Mouse (Mus musculus) forebrain, embryonic 11.5 days (tissue): Measurements from ENCODE around the gene Mpzl1. TPM values are rescaled to one million over a fixed set of nuclear protein-coding genes. Genes with fewer than 3 reads are reported as not detected.

Source experiments
- ATAC-seq: fragments of 200-750 bp; cut with Nextera tagmentation; replicated peaks from 2 replicates; pipeline ENCODE4 v1.8.0; 2017; ENCODE audit warnings: moderate TSS enrichment; ENCODE audit not compliant: low FRiP score
- DNase-seq: peaks from one replicate; pipeline ENCODE4 v3.0.0-alpha.2; 2017; ENCODE audit warnings: low spot score
- H3K27ac ChIP-seq: fragments of 300-500 bp; sonication (generic); 2 replicates; pipeline ENCODE4 v1.5.1; 2014; ENCODE audit warnings: low read depth, low read length
- H3K27me3 ChIP-seq: fragments of 300-500 bp; sonication (generic); 2 replicates; pipeline ENCODE4 v1.6.1; 2014; ENCODE audit warnings: mild to moderate bottlenecking, low read length, mixed read lengths; ENCODE audit not compliant: control insufficient read depth, insufficient read depth
- H3K36me3 ChIP-seq: fragments of 300-500 bp; sonication (generic); 2 replicates; pipeline ENCODE4 v1.6.1; 2014; ENCODE audit warnings: mild to moderate bottlenecking, low read length, moderate library complexity, mixed read lengths; ENCODE audit not compliant: control insufficient read depth, insufficient read depth
- H3K4me1 ChIP-seq: fragments of 300-500 bp; sonication (generic); replicated peaks from 2 replicates; pipeline ENCODE4 v1.6.1; 2014; ENCODE audit warnings: low read length, mixed read lengths; ENCODE audit not compliant: control insufficient read depth, insufficient read depth
- H3K4me2 ChIP-seq: fragments of 300-500 bp; sonication (generic); 2 replicates; pipeline ENCODE4 v1.6.1; 2014; ENCODE audit warnings: low read depth, mild to moderate bottlenecking, low read length, moderate library complexity, mixed read lengths; ENCODE audit not compliant: severe bottlenecking
- H3K4me3 ChIP-seq: fragments of 300-500 bp; sonication (generic); 2 replicates; pipeline ENCODE4 v1.5.1; 2014; ENCODE audit warnings: low read depth, low read length
- H3K9ac ChIP-seq: fragments of 300-500 bp; sonication (generic); 2 replicates; pipeline ENCODE4 v1.6.1; 2014; ENCODE audit warnings: low read length
- H3K9me3 ChIP-seq: fragments of 300-500 bp; sonication (generic); 2 replicates; pipeline ENCODE4 v1.6.1; 2016; ENCODE audit warnings: low read length, mixed read lengths; ENCODE audit not compliant: control insufficient read depth
- WGBS: fragments of 180-500 bp; shearing (Covaris S2); extraction: QIAGEN DNeasy Blood & Tissue Kit; methylation state at CpG from one replicate; pipeline ENCODE4 v1.1.7; 2014; 5-methylcytosine and 5-hydroxymethylcytosine counted together
- polyA plus RNA-seq: library from polyadenylated mRNA; unstranded; fragments of >200 nt; fragmentation: Nextera tagmentation; extraction: Ambion mirVana; gene quantifications from 2 replicates; pipeline ENCODE4 v1.2.1, GENCODE M21; 2014

The Mpzl1 gene
- polyA plus RNA-seq, 1 experiment from 2014 or later, result 128 TPM

DNA sequence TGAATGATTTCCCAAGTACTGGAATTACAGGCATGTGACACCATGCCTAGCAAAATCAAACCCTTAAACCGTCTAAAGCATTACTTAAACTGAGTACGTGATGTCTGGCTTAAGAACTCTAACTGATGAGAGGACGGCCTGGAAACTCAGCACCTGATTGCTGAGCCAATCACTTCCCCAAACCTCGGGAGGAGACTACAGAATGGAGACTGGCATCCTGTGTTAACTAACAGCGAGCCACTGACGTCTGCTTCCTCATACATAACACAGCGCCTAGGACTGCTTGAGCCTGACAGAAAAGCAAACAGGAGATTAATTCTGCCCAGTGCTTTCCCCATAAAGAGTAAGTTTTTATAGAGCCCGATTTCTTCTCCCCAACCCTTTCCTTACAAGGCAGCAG lies 30.1 kb downstream of the Mpzl1 start:
- 92% methylated on average over 8 of the region's 8 CpGs for WGBS
- no peak overlapping the region for H3K4me2 ChIP-seq
- ATAC-seq, result no peak

DNA sequence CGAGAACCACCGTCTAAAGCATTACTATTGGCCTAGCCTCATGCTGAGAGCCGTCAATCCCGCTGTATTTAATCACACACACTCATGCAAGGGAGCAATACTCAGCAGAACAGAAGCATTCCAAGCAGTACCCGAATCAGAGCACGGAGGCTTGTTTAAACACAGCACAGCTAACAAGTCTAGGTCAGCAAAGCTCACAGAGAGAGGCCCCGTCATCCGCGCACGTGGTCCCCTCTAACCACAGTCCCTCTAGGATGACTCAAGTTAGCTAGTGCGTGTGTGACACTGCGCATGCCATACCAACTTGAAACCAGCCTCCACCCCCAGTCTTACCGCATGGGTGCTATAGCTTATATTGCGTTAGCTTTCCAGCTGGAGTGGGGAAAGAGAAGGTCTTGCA lies 31.1 kb downstream of the Mpzl1 start:
- Histone ChIP-seq H3K9me3 (no peaks in the 10 kb centered on the region), H3K9ac (no peak overlapping the region), H3K4me1 (no peaks in the 10 kb centered on the region), H3K4me3 (no peak overlapping the region), H3K36me3 (no peaks in the 10 kb centered on the region; the same call in 1 of the 2 replicates), H3K27ac (no peak overlapping the region), H3K4me2 (no peak overlapping the region), H3K27me3 (no peaks in the 10 kb centered on the region)
- ATAC-seq, result no peak
- WGBS, result 89% methylated on average over 14 of the region's 14 CpGs
- DNase-seq, result no peak

More for the DNA sequence above, 30.1 kb downstream of the Mpzl1 start:
- DNase-seq, result no peak
- Histone ChIP-seq H3K4me1 (no peaks in the 10 kb centered on the region; the same call in 1 of the 2 replicates), H3K27me3 (no peaks in the 10 kb centered on the region), H3K36me3 (no peaks in the 10 kb centered on the region; the same call in 1 of the 2 replicates), H3K4me3 (no peak overlapping the region), H3K9me3 (no peaks in the 10 kb centered on the region), H3K27ac (no peak overlapping the region), H3K9ac (no peak overlapping the region)

DNA sequence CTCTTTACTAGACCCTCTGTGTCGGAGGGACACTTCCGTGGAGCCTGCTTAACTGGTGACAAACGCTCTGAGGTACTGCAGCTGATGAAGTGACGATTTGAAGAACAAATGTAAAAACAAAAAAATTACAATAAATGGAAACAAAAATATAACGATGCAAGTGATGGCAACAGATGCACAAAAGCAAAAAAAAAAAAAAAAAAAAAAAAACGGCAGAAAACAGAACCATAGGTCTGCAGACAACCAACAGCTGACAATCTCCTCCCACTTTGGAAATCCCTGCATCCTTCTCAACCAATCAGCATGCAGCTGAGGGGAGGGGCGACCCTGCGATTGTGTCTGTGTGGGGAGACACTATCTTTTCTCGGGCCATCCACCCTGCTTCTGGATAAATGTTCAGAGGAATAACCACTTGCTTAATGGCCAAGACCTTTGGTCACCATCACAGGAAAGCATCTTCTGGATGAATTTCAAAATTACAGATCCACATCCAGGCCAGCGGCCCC lies 32.5 kb downstream of the Mpzl1 start:
- ATAC-seq (no peak), DNase-seq (no peak)
- H3K9me3 ChIP-seq, result no peaks in the 10 kb centered on the region
- H3K4me2 ChIP-seq, result no peak overlapping the region
- no peaks in the 10 kb centered on the region for H3K4me1 ChIP-seq
- no peaks in the 10 kb centered on the region; the same call in 1 of the 2 replicates for H3K36me3 ChIP-seq
- 86% methylated on average over 10 of the region's 10 CpGs for WGBS
- no peaks in the 10 kb centered on the region for H3K27me3 ChIP-seq
- no peak overlapping the region for H3K9ac ChIP-seq
- H3K4me3 ChIP-seq, result no peak overlapping the region
- no peak overlapping the region for H3K27ac ChIP-seq

DNA sequence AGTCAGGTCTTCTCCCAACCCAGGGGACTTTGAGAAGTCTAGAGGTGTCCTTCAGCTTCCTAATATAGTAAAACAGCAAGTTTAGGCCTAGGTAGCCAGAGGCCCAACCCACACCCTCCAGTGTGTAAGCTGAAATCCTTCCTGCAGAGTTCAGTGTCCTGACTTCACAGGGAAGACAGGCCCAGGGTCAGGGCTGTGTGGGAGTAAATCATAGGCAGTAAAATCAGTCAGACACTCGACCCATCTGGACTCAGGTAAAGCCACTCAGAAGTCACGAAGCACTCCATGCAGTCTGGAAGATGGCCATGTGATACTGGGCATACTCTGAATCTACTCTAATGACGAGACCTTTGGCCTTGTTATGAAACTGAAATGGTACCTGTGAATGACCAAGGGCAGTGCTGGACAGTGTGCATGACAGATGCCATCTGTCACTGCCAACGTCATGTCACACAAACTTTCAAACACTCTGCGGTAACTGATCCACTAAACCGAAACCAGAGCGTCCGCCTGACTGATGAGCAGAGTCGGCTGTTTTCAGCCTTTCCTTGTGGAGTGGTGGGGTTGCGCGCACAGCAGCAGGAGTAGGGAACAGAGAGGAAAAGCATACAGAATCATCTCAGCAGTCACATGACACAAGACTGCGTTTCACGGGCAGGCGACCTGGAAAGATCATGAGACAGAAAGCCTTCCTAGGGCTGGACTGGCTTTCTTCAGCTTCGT lies 39.5 kb downstream of the Mpzl1 start:
- H3K27me3 ChIP-seq, result no peaks in the 10 kb centered on the region
- H3K9me3 ChIP-seq, result no peaks in the 10 kb centered on the region
- no peaks in the 10 kb centered on the region for H3K4me1 ChIP-seq
- no peak overlapping the region for H3K9ac ChIP-seq
- no peak overlapping the region for H3K27ac ChIP-seq
- ATAC-seq (no peak), DNase-seq (no peak)
- H3K4me2 ChIP-seq, result no peak overlapping the region
- H3K36me3 ChIP-seq, result peaks cover 3% of the 10 kb centered on the region; the same call in 1 of the 2 replicates
- H3K4me3 ChIP-seq, result no peak overlapping the region
- 93% methylated on average over 15 of the region's 15 CpGs for WGBS

GRCm38 (mm10) chr1:165592295-165593082 lies 41.8 kb downstream of the Mpzl1 start:
- Histone ChIP-seq H3K4me3 (no peak overlapping the region), H3K36me3 (peaks cover 3% of the 10 kb centered on the region; the same call in 1 of the 2 replicates), H3K9ac (no peak overlapping the region), H3K27ac (no peak overlapping the region), H3K4me2 (no peak overlapping the region), H3K27me3 (no peaks in the 10 kb centered on the region), H3K9me3 (no peaks in the 10 kb centered on the region), H3K4me1 (no peaks in the 10 kb centered on the region)
- no peak for ATAC-seq
- no peak for DNase-seq
- 92% methylated on average over 14 of the region's 14 CpGs for WGBS

DNA sequence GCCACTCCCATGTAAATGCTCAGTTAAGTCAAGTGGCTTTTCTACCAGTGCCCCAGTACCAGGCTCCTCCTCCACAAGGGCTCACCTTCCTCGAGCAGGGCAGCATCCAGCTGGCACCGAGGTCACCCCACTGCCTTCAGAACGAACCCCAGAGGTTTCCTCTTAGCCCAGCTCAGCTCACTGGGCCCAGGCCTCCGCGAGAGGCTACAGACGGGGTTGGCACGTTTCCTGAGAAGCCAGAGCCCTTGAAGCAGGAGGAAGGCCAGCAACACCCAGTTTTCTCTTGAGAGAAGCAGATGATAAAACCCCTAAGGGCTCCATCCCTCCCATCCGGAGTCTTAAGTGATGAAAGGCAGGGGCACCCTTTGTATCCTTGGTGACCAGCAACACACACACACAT lies 43.6 kb downstream of the Mpzl1 start:
- Histone ChIP-seq H3K4me3 (no peak overlapping the region), H3K4me1 (no peaks in the 10 kb centered on the region), H3K27me3 (no peaks in the 10 kb centered on the region), H3K27ac (no peak overlapping the region), H3K36me3 (peaks cover 3% of the 10 kb centered on the region; the same call in 1 of the 2 replicates), H3K9me3 (no peaks in the 10 kb centered on the region), H3K4me2 (no peak overlapping the region), H3K9ac (no peak overlapping the region)
- DNase-seq (no peak), ATAC-seq (no peak)
- 86% methylated on average over 8 of the region's 8 CpGs for WGBS

GRCm38 (mm10) chr1:165589280-165590048 lies 44.9 kb downstream of the Mpzl1 start:
- no peaks in the 10 kb centered on the region for H3K27me3 ChIP-seq
- peaks cover 3% of the 10 kb centered on the region; the same call in 1 of the 2 replicates for H3K36me3 ChIP-seq
- no peak overlapping the region for H3K27ac ChIP-seq
- H3K9me3 ChIP-seq, result no peaks in the 10 kb centered on the region
- ATAC-seq (no peak), DNase-seq (no peak)
- no peaks in the 10 kb centered on the region for H3K4me1 ChIP-seq
- WGBS, result 65% methylated on average over 10 of the region's 10 CpGs
- no peak overlapping the region for H3K4me3 ChIP-seq
- no peak overlapping the region for H3K4me2 ChIP-seq
- no peak overlapping the region for H3K9ac ChIP-seq

DNA sequence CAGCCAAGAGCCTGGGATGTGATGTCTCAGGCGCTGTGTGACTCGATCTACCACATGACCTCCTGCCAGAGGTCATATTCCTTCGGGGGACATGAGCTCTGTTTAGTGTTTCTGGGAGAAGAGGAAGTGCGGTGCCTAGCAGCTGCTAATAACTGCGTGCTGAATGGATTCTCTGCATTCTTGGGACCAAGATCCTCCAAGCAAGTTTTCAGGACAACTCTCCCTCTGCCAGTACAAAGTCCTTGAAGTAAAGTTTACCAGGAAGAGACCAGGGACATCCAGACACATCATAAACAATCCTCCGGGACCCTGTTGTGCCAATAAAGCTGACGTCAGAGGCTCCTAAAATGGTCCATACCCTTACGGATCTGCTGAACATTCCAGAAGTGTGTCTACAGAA lies 46.5 kb downstream of the Mpzl1 start:
- Histone ChIP-seq H3K9ac (no peak overlapping the region), H3K4me1 (no peaks in the 10 kb centered on the region), H3K36me3 (peaks cover 3% of the 10 kb centered on the region; the same call in 1 of the 2 replicates), H3K4me3 (no peak overlapping the region), H3K9me3 (no peaks in the 10 kb centered on the region), H3K4me2 (no peak overlapping the region), H3K27ac (no peak overlapping the region), H3K27me3 (no peaks in the 10 kb centered on the region)
- 80% methylated on average over 8 of the region's 8 CpGs for WGBS
- no peak for ATAC-seq
- no peak for DNase-seq
